Mouse (Mus musculus) ES-E14 (cell line): Measurements from ENCODE around the gene Ccser2.

Source experiments
- HCFC1 ChIP-seq: IDR thresholded peaks from 2 replicates; pipeline ENCODE4 v1.6.1; 2012; ENCODE audit warnings: low read length, inconsistent platforms, borderline replicate concordance; ENCODE audit not compliant: insufficient read depth
- MAFK ChIP-seq: IDR thresholded peaks from 2 replicates; pipeline ENCODE4 v1.6.1; 2014; ENCODE audit warnings: mild to moderate bottlenecking, low read depth, low read length, inconsistent platforms; ENCODE audit not compliant: insufficient read depth
- ZC3H11A ChIP-seq: IDR thresholded peaks from 2 replicates; pipeline ENCODE4 v1.6.1; 2012; ENCODE audit warnings: low read depth, mild to moderate bottlenecking, inconsistent platforms, low read length, borderline replicate concordance
- ZNF384 ChIP-seq: IDR thresholded peaks from 2 replicates; pipeline ENCODE4 v1.6.1; 2012; ENCODE audit warnings: low read depth, low read length, inconsistent platforms

- TF ChIP-seq MAFK = no peak
- no peak for TF ChIP-seq ZNF384
- no peak for TF ChIP-seq HCFC1
- TF ChIP-seq ZC3H11A = peak; percentile 40; the same call in 1 of the 2 replicates
Observed at GRCm38 (mm10) chr14:36863877-36864489, 104.6 kb downstream of the Ccser2 start.
